Mouse (Mus musculus) midbrain, embryonic 15.5 days (tissue): ENCODE measurements around the gene Sec24b. TPM values are rescaled to one million over a fixed set of nuclear protein-coding genes. Genes with fewer than 3 reads are reported as not detected.

Experiments
- ATAC-seq: fragments of 200-750 bp; cut with Nextera tagmentation; replicated peaks from 2 replicates; pipeline ENCODE4 v1.8.0; 2017; ENCODE audit warnings: moderate TSS enrichment
- H3K27ac ChIP-seq: fragments of 300-500 bp; sonication (generic); 2 replicates; pipeline ENCODE4 v1.5.1; 2015; ENCODE audit warnings: mild to moderate bottlenecking, inconsistent platforms
- H3K27me3 ChIP-seq: fragments of 300-500 bp; sonication (generic); replicated peaks from 2 replicates; pipeline ENCODE4 v1.6.1; 2015; ENCODE audit warnings: inconsistent platforms
- H3K36me3 ChIP-seq: fragments of 300-500 bp; sonication (generic); replicated peaks from 2 replicates; pipeline ENCODE4 v1.6.1; 2015; ENCODE audit warnings: inconsistent platforms
- H3K4me1 ChIP-seq: fragments of 300-500 bp; sonication (generic); 2 replicates; pipeline ENCODE4 v1.6.1; 2015; ENCODE audit warnings: inconsistent platforms
- H3K4me2 ChIP-seq: fragments of 300-500 bp; sonication (generic); 2 replicates; pipeline ENCODE4 v1.6.1; 2015; ENCODE audit warnings: inconsistent platforms, mild to moderate bottlenecking, moderate library complexity
- H3K4me3 ChIP-seq: fragments of 300-500 bp; sonication (generic); 2 replicates; pipeline ENCODE4 v1.5.1; 2015; ENCODE audit warnings: mild to moderate bottlenecking, inconsistent platforms
- H3K9ac ChIP-seq: fragments of 300-500 bp; sonication (generic); 2 replicates; pipeline ENCODE4 v1.6.1; 2015; ENCODE audit warnings: mild to moderate bottlenecking, inconsistent platforms
- H3K9me3 ChIP-seq: fragments of 300-500 bp; sonication (generic); 2 replicates; pipeline ENCODE4 v1.6.1; 2016; ENCODE audit warnings: inconsistent platforms
- WGBS: fragments of 180-500 bp; shearing (Covaris S2); methylation state at CpG from one replicate; pipeline ENCODE4 v1.1.7; 2015; ENCODE audit warnings: mixed read lengths; 5-methylcytosine and 5-hydroxymethylcytosine counted together
- polyA plus RNA-seq: library from polyadenylated mRNA; unstranded; fragments of >200 nt; fragmentation: Nextera tagmentation; extraction: Ambion mirVana; gene quantifications from 2 replicates; pipeline ENCODE4 v1.2.1, GENCODE M21; 2015

Sec24b gene
- polyA plus RNA-seq, 1 experiment from 2014 or later: 34.9 TPM

DNA sequence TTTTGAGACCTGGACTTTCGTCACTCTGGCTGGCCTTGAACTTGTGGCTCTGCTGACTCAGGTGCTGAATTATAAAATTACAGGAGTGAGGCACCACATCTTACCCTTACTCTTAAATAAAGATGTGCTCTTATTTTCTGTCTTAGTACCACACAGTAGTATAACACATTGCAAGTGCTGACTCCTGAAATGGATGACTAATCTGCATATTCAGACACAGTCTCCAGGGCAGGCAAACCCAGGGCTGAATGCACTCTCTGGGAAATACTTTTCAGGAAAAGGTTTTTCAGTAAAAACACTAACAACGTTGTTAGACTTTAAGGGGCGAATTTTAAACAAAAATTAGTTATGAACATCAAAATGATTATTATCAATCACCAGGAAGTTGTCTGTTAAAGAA, 64.0 kb downstream of the Sec24b start:
- H3K4me3 ChIP-seq: no peak overlapping the region
- 91% methylated on average over 3 of the region's 3 CpGs for WGBS
- ATAC-seq: no peak
- H3K27ac ChIP-seq: no peak overlapping the region
- H3K9me3 ChIP-seq: no peaks in the 10 kb centered on the region
- no peak overlapping the region for H3K4me2 ChIP-seq
- H3K9ac ChIP-seq: no peak overlapping the region
- H3K4me1 ChIP-seq: no peaks in the 10 kb centered on the region
- peaks cover 68% of the 10 kb centered on the region for H3K36me3 ChIP-seq
- no peaks in the 10 kb centered on the region for H3K27me3 ChIP-seq

DNA sequence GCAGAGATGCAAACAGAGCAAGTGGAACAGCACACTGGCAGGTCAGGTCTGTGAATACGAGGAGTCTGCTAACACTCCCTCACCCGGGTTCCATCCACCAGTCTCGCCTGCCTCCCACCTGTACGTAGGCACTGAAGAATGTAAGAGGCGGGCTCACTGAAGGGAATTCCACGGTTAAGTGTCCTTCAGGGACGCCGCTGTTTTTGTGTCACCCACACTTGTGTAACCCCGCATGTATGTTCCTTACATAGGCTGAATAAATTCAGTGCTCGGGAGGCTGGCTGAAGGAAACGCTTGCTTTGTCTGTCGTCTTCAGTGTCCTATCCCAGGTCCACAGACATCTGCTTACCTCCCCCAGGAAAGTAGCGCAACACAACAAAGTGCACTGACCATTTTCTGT, 74.1 kb downstream of the Sec24b start:
- WGBS: 95% methylated on average over 13 of the region's 13 CpGs
- no peak overlapping the region for H3K27ac ChIP-seq
- no peak for ATAC-seq
- no peak overlapping the region for H3K9ac ChIP-seq
- no peaks in the 10 kb centered on the region for H3K4me1 ChIP-seq
- no peak overlapping the region for H3K4me3 ChIP-seq
- peaks cover 60% of the 10 kb centered on the region for H3K36me3 ChIP-seq
- no peak overlapping the region for H3K4me2 ChIP-seq
- no peaks in the 10 kb centered on the region for H3K9me3 ChIP-seq
- H3K27me3 ChIP-seq: no peaks in the 10 kb centered on the region

DNA sequence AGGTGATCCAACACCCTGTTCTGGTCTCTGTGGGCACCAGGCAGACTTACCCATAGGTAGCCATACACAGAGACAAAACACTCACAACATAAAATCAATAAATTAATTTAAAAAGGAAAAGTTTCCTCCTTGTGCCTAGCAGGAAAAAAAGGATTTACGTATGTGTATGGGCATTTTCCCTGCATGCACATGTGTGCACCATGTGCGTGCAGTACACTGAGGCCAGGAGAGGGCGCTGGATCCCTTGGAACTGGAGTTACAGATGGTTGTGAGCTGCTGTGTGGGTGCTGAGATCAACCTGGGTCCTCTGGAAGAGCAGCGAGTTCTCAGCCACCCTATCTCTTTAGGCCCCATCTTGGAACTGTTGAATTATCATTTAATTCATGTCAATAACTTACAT, 76.0 kb downstream of the Sec24b start:
- no peak overlapping the region for H3K9ac ChIP-seq
- peaks cover 57% of the 10 kb centered on the region for H3K36me3 ChIP-seq
- no peaks in the 10 kb centered on the region for H3K9me3 ChIP-seq
- ATAC-seq: no peak
- WGBS: 87% methylated on average over 4 of the region's 4 CpGs
- H3K4me3 ChIP-seq: no peak overlapping the region
- H3K27me3 ChIP-seq: no peaks in the 10 kb centered on the region
- H3K4me2 ChIP-seq: no peak overlapping the region
- H3K27ac ChIP-seq: no peak overlapping the region
- H3K4me1 ChIP-seq: no peaks in the 10 kb centered on the region

DNA sequence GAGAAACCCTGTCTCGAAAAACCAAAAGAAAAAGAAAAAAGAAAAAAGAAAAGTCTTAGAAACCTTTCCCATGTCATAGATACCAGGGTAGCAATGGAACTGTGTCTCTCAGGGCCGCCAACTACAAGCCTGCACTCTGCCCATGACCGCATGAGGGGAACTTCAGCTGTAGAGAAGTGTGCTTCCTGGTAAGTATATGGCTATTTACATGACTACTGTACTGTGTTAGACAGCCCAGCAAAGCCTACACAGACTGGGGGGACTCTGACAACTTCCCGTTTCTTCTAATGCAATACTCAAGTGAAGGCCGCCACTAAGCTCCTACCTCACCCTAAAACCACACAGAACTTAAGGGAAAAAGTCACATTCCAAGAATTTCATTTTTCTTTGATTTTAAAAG, 76.6 kb downstream of the Sec24b start:
- Histone ChIP-seq H3K36me3 (peaks cover 57% of the 10 kb centered on the region), H3K4me1 (no peaks in the 10 kb centered on the region), H3K27ac (no peak overlapping the region), H3K9ac (no peak overlapping the region), H3K4me2 (no peak overlapping the region), H3K4me3 (no peak overlapping the region), H3K27me3 (no peaks in the 10 kb centered on the region), H3K9me3 (no peaks in the 10 kb centered on the region)
- WGBS: 96% methylated on average over 5 of the region's 5 CpGs
- ATAC-seq: no peak

- no peak for ATAC-seq
- H3K4me1 ChIP-seq: no peaks in the 10 kb centered on the region
- H3K9me3 ChIP-seq: no peaks in the 10 kb centered on the region
- H3K36me3 ChIP-seq: peaks cover 34% of the 10 kb centered on the region
- no peaks in the 10 kb centered on the region for H3K27me3 ChIP-seq
- no peak overlapping the region for H3K9ac ChIP-seq
- H3K4me3 ChIP-seq: no peak overlapping the region
- no peak overlapping the region for H3K4me2 ChIP-seq
- 76% methylated on average over 5 of the region's 5 CpGs for WGBS
- H3K27ac ChIP-seq: no peak overlapping the region
Measured at GRCm38 (mm10) chr3:129982271-129982670, 79.1 kb downstream of the Sec24b start.

DNA sequence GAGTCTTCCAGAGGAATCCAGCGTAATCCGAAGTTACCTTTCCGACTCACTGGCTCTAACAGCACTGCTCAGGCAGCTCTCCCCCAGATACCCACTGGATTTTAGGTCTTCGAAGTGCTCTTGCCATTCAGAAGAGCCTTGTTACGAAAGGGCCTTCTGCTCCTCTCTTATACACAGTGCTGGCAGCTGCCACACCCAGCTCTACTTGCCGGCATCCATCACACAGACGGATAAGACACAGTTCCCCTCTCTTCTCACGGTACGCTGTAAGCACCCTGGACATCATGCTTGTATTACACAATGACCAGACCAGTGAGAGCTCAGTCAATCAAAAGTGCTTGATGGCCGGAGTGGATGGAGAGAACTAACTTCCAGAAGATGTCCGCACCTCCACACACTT, 79.6 kb downstream of the Sec24b start:
- H3K27ac ChIP-seq: no peak overlapping the region
- H3K4me3 ChIP-seq: no peak overlapping the region
- no peaks in the 10 kb centered on the region for H3K4me1 ChIP-seq
- H3K4me2 ChIP-seq: no peak overlapping the region
- no peak for ATAC-seq
- peaks cover 30% of the 10 kb centered on the region for H3K36me3 ChIP-seq
- H3K9ac ChIP-seq: no peak overlapping the region
- WGBS: 87% methylated on average over 11 of the region's 11 CpGs
- H3K27me3 ChIP-seq: no peaks in the 10 kb centered on the region
- H3K9me3 ChIP-seq: no peaks in the 10 kb centered on the region

GRCm38 (mm10) chr3:129979510-129979909, 81.8 kb downstream of the Sec24b start:
- 72% methylated on average over 6 of the region's 6 CpGs for WGBS
- Histone ChIP-seq H3K4me3 (no peak overlapping the region), H3K36me3 (peaks cover 17% of the 10 kb centered on the region), H3K9ac (no peak overlapping the region), H3K4me2 (no peak overlapping the region), H3K9me3 (no peaks in the 10 kb centered on the region), H3K27ac (no peak overlapping the region), H3K27me3 (no peaks in the 10 kb centered on the region), H3K4me1 (no peaks in the 10 kb centered on the region)
- no peak for ATAC-seq

DNA sequence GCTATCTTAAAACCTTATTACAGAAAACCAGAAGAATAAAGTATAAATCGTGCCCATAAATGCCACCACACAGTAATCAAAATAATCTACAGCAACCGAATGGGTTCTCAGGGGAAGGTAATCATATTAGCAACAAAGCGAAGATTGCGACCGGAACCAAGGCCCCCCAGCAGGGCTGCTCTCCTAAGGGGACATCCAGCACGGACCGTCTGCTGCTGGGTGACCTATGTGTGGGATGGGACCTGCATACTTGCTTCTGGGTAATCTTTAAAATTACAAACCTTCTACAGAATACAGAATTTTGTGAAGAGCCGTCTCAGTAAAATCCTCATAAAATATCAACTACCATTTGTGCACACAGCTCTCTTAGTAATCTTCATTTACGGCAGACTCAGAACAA, 82.6 kb downstream of the Sec24b start:
- Histone ChIP-seq H3K27ac (no peak overlapping the region), H3K9me3 (no peaks in the 10 kb centered on the region)

GRCm38 (mm10) chr3:129976317-129976716, 85.0 kb downstream of the Sec24b start:
- Histone ChIP-seq H3K4me3 (no peak overlapping the region), H3K9me3 (no peaks in the 10 kb centered on the region), H3K27me3 (no peaks in the 10 kb centered on the region), H3K27ac (no peak overlapping the region), H3K9ac (no peak overlapping the region), H3K4me1 (no peaks in the 10 kb centered on the region), H3K4me2 (no peak overlapping the region), H3K36me3 (no peaks in the 10 kb centered on the region)
- WGBS: 88% methylated on average over 5 of the region's 5 CpGs
- ATAC-seq: no peak

More for the DNA sequence above, 82.6 kb downstream of the Sec24b start:
- no peak for ATAC-seq
- H3K9ac ChIP-seq: no peak overlapping the region
- WGBS: 83% methylated on average over 9 of the region's 9 CpGs
- no peaks in the 10 kb centered on the region for H3K27me3 ChIP-seq
- no peak overlapping the region for H3K4me3 ChIP-seq
- H3K4me2 ChIP-seq: no peak overlapping the region
- H3K36me3 ChIP-seq: peaks cover 12% of the 10 kb centered on the region
- no peaks in the 10 kb centered on the region for H3K4me1 ChIP-seq

DNA sequence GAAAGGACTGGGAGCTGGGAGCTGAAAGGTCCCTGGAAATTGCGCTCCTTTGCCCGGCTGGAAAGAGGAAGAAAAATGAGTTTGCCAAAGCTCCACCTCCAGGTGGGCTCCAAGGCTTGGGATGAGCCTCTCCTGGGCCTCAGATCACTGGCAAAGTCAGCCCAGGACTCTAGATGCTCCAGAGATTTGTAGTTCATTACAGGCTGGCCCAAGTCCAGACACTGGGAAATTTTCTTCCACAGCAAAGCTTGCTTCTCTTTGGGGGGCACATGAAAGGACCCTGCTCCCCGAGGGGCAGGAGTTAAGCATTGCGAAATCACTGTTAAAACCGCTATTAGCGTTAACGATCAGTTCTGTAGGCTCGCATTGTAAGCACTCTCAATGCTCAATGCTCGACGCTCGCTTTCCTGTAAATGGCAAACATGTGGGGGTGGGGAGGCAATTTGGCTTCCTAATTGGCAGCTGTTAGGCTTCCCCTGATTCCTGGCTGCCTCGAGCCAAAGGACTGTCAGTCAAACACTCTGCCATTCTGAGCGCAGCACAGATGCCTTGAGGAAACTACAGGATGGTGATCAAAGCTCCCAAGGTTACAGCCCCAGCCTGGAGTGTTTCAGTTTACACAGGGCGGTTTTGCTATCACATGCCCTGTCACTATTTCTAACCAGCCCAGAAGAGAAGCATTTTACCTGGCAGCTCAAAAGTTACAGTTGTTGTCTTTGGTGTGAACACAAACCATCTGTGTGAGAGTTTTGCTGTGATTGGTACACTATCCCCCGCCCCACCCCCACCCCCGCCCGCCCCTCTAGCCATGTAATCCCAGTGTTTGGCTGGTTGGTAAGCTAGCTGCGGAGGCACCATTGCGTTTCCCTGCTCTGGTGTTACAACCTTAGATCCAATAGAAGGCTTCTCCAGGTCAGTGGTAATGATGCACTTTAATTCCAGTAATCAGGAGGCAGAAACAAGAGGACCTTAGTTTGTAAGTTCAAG, 90.5 kb downstream of the Sec24b start:
- Histone ChIP-seq H3K27me3 (peaks cover 7% of the 10 kb centered on the region), H3K4me3 (peak overlapping the region; percentile 51), H3K9me3 (no peaks in the 10 kb centered on the region), H3K9ac (no peak overlapping the region), H3K36me3 (no peaks in the 10 kb centered on the region), H3K4me2 (peak overlapping the region; percentile 95), H3K4me1 (peaks cover 17% of the 10 kb centered on the region), H3K27ac (0 out of 2 replicates have a peak overlapping the region, but pooled peaks have one; percentile 11)
- WGBS: 15% methylated on average over 19 of the region's 19 CpGs
- ATAC-seq: peak; percentile 90

DNA sequence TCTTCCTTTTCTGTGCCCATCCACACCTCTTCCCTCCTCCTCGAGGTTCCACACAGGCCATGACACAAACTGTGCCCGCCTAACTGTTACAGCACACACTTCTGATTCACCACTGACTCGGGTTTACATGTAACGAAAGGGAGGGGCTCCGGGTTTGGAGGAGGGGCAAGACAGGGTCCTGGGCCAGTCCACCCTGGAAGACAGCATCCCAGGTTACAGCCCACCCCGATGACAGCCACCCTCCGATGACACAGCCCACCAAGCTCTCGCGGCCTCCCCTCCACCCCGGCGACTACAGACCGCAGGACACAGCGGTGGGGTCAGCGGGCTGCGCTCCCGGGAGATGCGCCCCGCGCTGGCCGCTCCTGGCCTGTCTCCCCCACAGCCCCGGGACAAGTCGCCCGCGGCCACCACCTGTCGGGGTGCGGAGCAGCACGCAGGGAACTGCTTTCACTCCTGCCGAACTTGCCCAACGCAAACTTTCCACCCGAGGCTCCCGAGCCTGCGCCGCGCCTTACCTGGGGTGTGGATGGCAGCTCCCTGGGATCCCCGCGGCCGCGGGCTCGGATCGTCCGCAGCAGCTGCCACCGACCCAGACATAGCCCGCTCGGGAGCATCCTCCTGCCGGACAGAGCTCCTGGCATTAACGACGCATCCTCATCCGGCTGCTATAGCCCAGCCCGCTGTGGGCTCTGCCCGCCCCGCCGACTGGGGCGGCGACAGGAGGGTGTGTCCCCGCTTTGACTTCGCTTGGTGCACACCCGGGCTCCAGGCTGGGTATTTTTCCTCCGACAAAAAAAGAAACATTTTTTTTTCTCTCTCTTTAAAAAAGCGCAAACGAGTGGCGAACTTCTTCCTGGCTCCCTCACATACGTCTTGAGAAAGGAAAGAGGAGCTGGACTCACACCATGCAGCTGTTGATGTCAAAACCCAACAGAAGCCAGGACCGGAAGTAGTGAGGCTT, 91.6 kb downstream of the Sec24b start, which contains the start of gene Mcub:
Gene Mcub, minus strand, starts transcription at position 775 of the 964 bp plus-strand sequence.
- Histone ChIP-seq H3K27ac (0 out of 2 replicates have a peak within 1 kb of the TSS, but pooled peaks have one; percentile 11), H3K27me3 (peaks cover 7% of the 10 kb centered on the region), H3K9me3 (no peaks in the 10 kb centered on the region), H3K4me3 (peak within 1 kb of the TSS; percentile 51), H3K9ac (peak within 1 kb of the TSS; percentile 45), H3K4me2 (peak within 1 kb of the TSS; percentile 95), H3K36me3 (no peaks in the 10 kb centered on the region), H3K4me1 (peaks cover 17% of the 10 kb centered on the region)
- peak; percentile 70 for ATAC-seq
- WGBS: under 1% methylated on average over 63 of the region's 63 CpGs

- 39% methylated on average over 10 of the region's 10 CpGs for WGBS
- H3K4me2 ChIP-seq: peak overlapping the region; percentile 95
- peak overlapping the region; percentile 51 for H3K4me3 ChIP-seq
- no peaks in the 10 kb centered on the region for H3K9me3 ChIP-seq
- H3K9ac ChIP-seq: no peak overlapping the region
- peaks cover 17% of the 10 kb centered on the region for H3K4me1 ChIP-seq
- H3K36me3 ChIP-seq: no peaks in the 10 kb centered on the region
- H3K27ac ChIP-seq: no peak overlapping the region
- ATAC-seq: no peak; the same call in 1 of the 2 replicates
- H3K27me3 ChIP-seq: peaks cover 7% of the 10 kb centered on the region
Measured at GRCm38 (mm10) chr3:129969031-129969430, 92.3 kb downstream of the Sec24b start.
